Mouse (Mus musculus) lung, postnatal 0 days (tissue): ENCODE measurements around the gene Ces1h.

Source experiments
- CTCF ChIP-seq: IDR thresholded peaks from 2 replicates; pipeline ENCODE4 v1.5.1; 2016; ENCODE audit warnings: antibody characterized with exemption, mild to moderate bottlenecking
- EP300 ChIP-seq: IDR thresholded peaks from 2 replicates; pipeline ENCODE4 v1.6.1; 2016; ENCODE audit warnings: antibody characterized with exemption, mild to moderate bottlenecking, control low read depth

DNA sequence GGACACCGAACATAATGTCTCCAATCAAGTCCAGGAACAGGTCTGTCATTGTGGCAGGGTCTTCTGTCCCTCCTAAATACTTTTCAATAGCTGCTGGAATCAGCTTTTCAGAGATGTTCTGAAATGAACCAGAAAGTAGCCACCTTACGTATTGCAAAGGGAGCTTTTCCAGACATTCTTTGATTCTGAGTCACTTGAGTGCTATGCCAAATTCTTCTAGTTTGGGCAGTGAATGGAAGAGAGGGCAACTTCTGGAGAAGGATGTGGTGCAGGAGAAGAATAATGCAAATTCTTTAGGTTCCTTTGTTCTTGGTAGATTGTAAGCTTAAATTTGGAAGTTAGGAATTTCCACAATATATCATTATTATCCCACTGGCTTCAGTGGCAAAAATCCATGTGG lies 62.5 kb downstream of the Ces1h start:
- no peak for TF ChIP-seq CTCF
- no peak for TF ChIP-seq EP300
